Mouse (Mus musculus): ENCODE data around the gene Adrb1.

Adrb1 gene

DNA sequence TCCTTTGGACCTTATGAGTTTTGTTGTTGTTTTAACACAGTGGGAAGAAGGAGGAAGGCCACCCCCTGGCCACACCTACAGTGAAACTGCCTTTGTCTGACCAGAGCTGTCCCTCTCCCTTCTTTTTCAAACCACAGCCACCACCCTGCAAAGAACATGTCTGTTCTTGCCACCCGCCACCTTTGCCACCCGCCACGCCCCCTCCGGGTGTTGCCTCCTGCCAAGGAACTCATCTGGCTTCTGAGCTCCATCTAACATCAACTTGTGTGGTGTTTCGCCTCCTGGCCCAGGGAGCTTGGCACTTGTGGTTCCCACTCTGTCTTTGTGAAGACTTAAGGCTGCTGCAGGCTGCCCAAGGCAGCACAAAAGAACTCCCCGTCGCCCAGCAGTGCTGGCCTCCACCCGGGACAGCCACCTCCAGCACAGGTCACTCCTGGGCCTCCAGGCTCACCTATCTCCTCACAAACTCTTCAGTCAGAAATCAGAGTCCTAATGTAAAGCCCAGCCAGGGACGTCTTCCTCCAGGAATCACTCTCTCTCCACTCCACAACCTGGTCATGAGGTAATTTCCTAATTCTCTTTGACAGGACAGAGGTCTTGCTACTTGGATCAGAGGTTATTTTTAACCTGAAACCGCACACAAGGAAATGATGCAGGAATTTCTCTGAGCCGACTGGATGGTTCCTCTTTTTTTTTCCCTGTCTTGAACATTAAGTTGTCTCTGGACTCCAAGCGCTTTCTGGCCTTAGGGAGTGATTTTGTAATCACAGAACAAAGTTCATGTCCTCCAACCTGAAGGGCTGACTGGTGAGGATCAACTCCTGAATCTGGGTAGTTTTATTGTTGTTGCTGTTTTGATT, 18.5 kb upstream of the Adrb1 start:
- DNase-seq (ENCODE audit: low spot score in 2 of 2) = no peak

- DNase-seq (ENCODE audit: low spot score in 2 of 2) = no peak
Measured at GRCm38 (mm10) chr19:56705026-56705675, 16.8 kb upstream of the Adrb1 start.

DNA sequence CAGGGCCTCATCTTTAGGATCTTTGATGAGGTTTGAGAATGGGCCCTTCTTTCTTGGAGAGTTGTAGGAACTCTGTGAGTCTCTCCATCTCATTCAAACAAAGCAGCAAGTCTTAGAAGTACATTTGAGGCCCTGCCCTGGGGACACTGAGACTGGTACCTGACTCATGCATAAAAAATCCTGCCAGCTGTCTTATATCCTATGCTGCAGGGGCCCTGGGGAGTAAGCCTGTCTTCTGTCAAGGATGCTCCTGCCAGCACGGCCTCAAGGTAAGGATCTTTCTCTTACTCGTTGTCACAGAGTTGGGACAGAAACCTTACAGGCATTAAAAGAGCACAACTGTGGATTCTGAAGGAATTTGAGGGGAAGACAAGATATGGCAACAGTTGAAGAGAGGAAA, 13.2 kb upstream of the Adrb1 start:
- DNase-seq (ENCODE audit: low spot score in 2 of 2) = no peak

DNA sequence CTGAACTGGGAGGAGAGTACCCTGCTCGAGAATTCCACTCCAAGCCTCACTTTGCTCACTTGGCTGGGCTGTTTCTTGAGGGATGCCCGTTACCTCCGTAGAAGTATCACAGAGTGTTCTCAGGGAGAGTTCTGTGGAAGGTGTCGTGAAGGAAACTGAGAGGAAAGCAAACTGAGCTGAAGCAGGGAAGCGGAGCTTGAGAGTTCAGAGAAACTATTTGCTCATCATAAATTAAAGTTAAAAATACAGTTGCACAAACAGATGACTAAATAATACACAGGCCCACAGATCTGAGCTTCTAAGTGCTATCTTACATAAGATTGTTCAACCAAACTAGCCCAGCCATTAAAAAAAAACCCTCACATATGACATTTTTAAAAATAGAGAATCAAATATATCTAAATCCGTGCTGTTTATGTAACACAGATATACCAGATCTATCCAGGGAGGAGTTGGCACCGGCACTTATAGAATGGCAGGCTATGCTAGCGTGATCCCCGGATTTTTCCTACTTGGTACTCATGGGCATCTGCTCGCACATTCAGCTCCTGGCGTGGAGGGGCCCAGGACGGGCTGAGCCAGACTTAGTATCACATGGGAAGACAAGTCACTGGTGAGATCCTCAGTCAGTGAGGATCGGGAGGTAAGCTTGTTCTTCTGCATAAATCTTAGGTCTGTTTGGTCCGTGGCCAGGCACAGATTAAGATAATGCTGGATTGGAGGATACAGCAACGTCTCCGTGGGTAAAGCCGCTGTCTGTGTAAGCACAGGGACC, 11.7 kb upstream of the Adrb1 start:
- DNase-seq (ENCODE audit: low spot score in 2 of 2) = peak; percentile 43 to 45

DNA sequence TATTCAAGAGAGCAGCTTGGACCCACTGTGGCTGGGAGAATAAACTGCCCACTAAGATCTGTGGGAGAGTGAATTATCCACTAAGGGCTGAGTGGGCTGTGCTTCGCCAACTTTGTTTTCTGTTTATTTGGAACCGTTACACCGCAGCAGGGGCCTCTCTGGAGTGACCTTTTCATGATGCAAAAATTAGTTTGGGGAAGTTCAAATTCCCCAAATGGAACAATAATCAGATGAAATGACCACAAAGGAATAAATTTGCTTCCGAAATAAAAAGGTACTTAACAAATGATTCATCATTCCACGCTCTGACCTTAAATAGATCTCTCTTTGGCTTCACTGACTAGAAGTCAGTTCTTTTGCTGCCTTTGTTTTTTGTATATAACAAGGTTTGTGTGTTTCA, 8.4 kb upstream of the Adrb1 start:
- no peak for DNase-seq (ENCODE audit: low spot score in 2 of 2)

- DNase-seq (ENCODE audit: low spot score in 2 of 2) = no peak
Measured at GRCm38 (mm10) chr19:56714661-56715170, 7.3 kb upstream of the Adrb1 start.

- DNase-seq (ENCODE audit: low spot score in 2 of 2) = no peak
Measured at GRCm38 (mm10) chr19:56718046-56718445, 4.0 kb upstream of the Adrb1 start.

DNA sequence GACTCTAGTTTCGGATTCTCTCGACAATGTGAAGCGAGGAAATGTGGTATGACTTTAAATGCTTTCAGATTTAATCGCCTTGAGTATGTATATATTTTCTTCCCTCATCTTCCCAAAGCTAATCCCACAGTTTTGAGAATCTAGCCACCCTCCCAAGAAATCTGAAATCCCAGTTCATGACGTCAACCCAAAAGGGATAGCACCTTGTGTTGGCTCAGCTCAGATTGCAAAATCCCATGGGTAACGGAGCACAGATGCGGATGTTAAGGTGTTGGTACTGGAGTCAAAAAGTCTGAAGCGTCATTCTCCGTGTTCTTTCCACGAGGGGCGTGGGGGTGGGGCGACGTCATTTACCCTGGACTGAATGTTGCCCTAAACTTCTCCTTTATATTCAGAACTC, 1.1 kb upstream of the Adrb1 start:
- DNase-seq (ENCODE audit: low spot score in 2 of 2) = no peak

GRCm38 (mm10) chr19:56722291-56722707, 300 bp downstream of the Adrb1 start:
- DNase-seq (ENCODE audit: low spot score in 2 of 2) = no peak

GRCm38 (mm10) chr19:56722711-56723330, 822 bp downstream of the Adrb1 start:
- DNase-seq (ENCODE audit: low spot score in 2 of 2) = peak; percentile 37 to 40

- DNase-seq (ENCODE audit: low spot score in 2 of 2) = peak in 1 of 2 experiments; percentile 28
Measured at GRCm38 (mm10) chr19:56723331-56724125, 1.5 kb downstream of the Adrb1 start.

GRCm38 (mm10) chr19:56724126-56724597, 2.2 kb downstream of the Adrb1 start:
- no peak for DNase-seq (ENCODE audit: low spot score in 2 of 2)

- DNase-seq (ENCODE audit: low spot score in 2 of 2) = no peak
Measured at GRCm38 (mm10) chr19:56727170-56727877, 5.3 kb downstream of the Adrb1 start.

- no peak for DNase-seq (ENCODE audit: low spot score in 2 of 2)
Measured at GRCm38 (mm10) chr19:56734033-56734572, 12.1 kb downstream of the Adrb1 start.

- DNase-seq (ENCODE audit: low spot score in 2 of 2) = no peak
Measured at GRCm38 (mm10) chr19:56735747-56736146, 13.7 kb downstream of the Adrb1 start.

DNA sequence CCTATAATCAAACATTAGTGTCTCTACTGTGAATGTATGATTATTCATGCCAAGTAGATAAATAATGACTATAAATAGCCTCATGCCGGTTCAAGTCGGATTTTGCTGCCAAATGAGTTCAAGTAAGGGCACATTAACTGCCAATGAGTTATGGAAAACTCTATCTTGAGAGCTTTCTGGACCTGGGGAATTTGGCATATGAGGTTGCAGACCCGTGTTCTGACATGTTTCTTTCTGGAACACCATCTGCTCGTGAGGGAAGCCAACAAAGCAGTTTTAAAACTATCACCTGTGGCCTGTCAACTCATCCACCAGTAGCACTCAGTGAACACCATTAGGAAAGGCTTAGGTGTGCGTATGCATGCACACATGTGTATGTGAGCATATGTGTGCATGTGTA, 14.3 kb downstream of the Adrb1 start:
- no peak for DNase-seq (ENCODE audit: low spot score in 2 of 2)

GRCm38 (mm10) chr19:56745061-56745460, 23.1 kb downstream of the Adrb1 start:
- DNase-seq (ENCODE audit: low spot score in 2 of 2) = no peak

- DNase-seq (ENCODE audit: low spot score in 2 of 2) = no peak
Measured at GRCm38 (mm10) chr19:56745528-56745927, 23.5 kb downstream of the Adrb1 start.

DNA sequence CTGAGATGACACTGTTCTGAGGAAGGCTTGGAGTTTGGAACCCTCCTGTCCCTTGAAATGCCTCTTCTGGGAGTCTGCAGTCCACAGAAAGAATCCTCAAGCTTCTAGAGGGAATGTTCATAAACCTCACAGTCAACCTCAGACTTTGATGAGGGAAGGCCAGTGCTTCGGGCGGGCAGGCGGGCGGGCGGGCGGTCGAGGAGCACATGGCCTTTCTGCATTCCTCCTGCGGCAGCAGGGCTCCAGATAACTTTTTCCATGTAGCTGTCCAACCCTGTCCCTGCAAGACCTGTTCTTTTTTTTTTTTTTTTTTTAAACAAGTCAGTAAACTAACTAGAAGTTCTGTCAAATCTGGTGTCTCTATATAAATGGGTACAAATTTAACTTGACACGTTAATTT, 24.6 kb downstream of the Adrb1 start:
- DNase-seq (ENCODE audit: low spot score in 2 of 2) = no peak

- no peak for DNase-seq (ENCODE audit: low spot score in 2 of 2)
Measured at GRCm38 (mm10) chr19:56747878-56748277, 25.9 kb downstream of the Adrb1 start.
